Mouse (Mus musculus) liver, adult 2 months (tissue): ENCODE data around the gene Lrig3. TPM values are rescaled to one million over a fixed set of nuclear protein-coding genes. Genes with fewer than 3 reads are reported as not detected.

Source experiments
- DNase-seq: peaks from one replicate; pipeline ENCODE4 v3.0.0-alpha.2; 2011; ENCODE audit warnings: low read depth, low spot score; ENCODE audit errors: extremely low read depth
- H3K27ac ChIP-seq: fragments of 200-500 bp; replicated peaks from 2 replicates; pipeline ENCODE4 v1.5.1; 2012; ENCODE audit warnings: low read depth, mild to moderate bottlenecking, control low read depth, inconsistent platforms, low read length; ENCODE audit not compliant: insufficient read depth
- H3K27me3 ChIP-seq: fragments of 200-500 bp; 2 replicates; pipeline ENCODE4 v1.6.1; 2012; ENCODE audit warnings: mild to moderate bottlenecking, moderate library complexity, low read length, inconsistent platforms; ENCODE audit not compliant: control insufficient read depth, insufficient read depth
- H3K36me3 ChIP-seq: fragments of 200-500 bp; 2 replicates; pipeline ENCODE4 v1.6.1; 2012; ENCODE audit warnings: low read length, inconsistent platforms; ENCODE audit not compliant: control insufficient read depth, insufficient read depth
- H3K4me1 ChIP-seq: fragments of 200-500 bp; 2 replicates; pipeline ENCODE4 v1.6.1; 2011; ENCODE audit warnings: low read length; ENCODE audit not compliant: control insufficient read depth, insufficient read depth
- H3K4me3 ChIP-seq: fragments of 200-500 bp; 2 replicates; pipeline ENCODE4 v1.5.1; 2011; ENCODE audit warnings: low read depth, mild to moderate bottlenecking, control low read depth, low read length, moderate library complexity; ENCODE audit not compliant: insufficient read depth
- H3K79me2 ChIP-seq: fragments of 200-500 bp; 2 replicates; pipeline ENCODE4 v1.6.1; 2012; ENCODE audit warnings: inconsistent platforms, mild to moderate bottlenecking, low read length, moderate library complexity; ENCODE audit not compliant: control insufficient read depth, insufficient read depth
- H3K9ac ChIP-seq: fragments of 200-500 bp; 2 replicates; pipeline ENCODE4 v1.6.1; 2012; ENCODE audit warnings: low read depth, mild to moderate bottlenecking, control low read depth, inconsistent platforms, low read length
- CTCF ChIP-seq: fragments of 200-500 bp; IDR thresholded peaks from 2 replicates; pipeline ENCODE4 v1.5.1; 2011; ENCODE audit warnings: low read depth, low read length, control low read depth
- POLR2A ChIP-seq: fragments of 200-500 bp; IDR thresholded peaks from 2 replicates; pipeline ENCODE4 v1.6.1; 2011; ENCODE audit warnings: low read length, control low read depth; ENCODE audit not compliant: insufficient read depth; ENCODE audit errors: extremely low read depth
- WGBS: fragments of 180-500 bp; shearing (Covaris S2); methylation state at CpG from one replicate; pipeline ENCODE4 v1.1.7; 2018; 5-methylcytosine and 5-hydroxymethylcytosine counted together
- polyA plus RNA-seq: library from polyadenylated mRNA; depleted of rRNA; stranded (reverse); fragments of >200 nt; gene quantifications from 2 replicates; pipeline ENCODE4 v1.2.3, GENCODE M21; 2012
- total RNA-seq: library from RNA; depleted of rRNA; stranded (reverse); fragments of >200 nt; gene quantifications from 2 replicates; pipeline ENCODE4 v1.2.3, GENCODE M21; 2014

The Lrig3 gene
- total and polyA plus RNA-seq, 2 experiments: 3.7 to 10.7 TPM

- Histone ChIP-seq H3K36me3 (peaks cover 17% of the 10 kb centered on the region; the same call in 1 of the 2 replicates), H3K27ac (no peak overlapping the region), H3K27me3 (no peaks in the 10 kb centered on the region), H3K79me2 (no peaks in the 10 kb centered on the region), H3K4me3 (no peak overlapping the region), H3K4me1 (peaks cover 3% of the 10 kb centered on the region), H3K9ac (no peak overlapping the region)
- no peak for TF ChIP-seq POLR2A
- TF ChIP-seq CTCF: no peak
- peak; percentile 73 for DNase-seq
- WGBS: 31% methylated on average over 15 of the region's 15 CpGs
Measured at GRCm38 (mm10) chr10:126019350-126019991, 53.5 kb downstream of the Lrig3 start.

DNA sequence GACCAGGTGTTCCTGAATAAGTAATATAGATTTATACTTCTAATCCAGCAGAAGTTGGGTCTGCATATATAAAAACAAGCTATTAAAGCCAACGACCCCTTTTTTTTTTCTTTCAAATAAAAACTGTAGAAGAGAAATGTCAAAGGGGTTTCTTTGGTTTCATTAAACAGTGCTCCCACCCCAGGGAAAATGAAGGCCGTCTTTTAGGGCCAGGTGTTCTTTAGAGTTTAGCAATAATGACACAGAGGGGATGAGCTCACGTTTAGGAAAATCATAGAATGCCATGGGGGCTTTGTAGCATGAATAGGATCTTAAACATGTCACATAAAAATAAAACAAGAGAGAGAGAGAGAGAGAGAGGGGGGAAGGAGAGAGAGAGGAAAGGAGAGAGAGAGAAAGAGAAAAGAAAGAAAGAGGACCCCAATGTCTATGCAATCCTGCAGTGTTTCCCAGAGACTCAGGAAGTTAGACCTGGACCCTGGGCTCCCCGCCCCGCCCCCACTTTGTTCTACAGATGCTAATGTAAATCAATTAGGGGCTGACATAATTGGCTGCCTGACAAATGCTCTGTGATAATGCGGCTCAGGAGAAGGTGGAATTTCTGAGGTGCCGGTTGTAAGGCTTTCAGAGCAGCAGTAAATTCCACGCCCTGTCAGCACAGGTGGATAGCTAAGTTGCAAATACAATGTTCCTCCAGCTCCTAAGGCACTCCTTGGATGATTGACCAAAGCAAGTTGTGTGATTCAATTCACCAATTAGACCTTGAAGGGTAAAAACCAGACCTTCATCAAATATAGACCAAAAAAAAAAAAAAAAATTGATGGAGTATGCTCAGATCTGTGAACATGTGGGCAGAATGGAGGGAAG lies 62.8 kb downstream of the Lrig3 start:
- Histone ChIP-seq H3K4me3 (no peak overlapping the region), H3K9ac (no peak overlapping the region), H3K27me3 (no peaks in the 10 kb centered on the region), H3K27ac (no peak overlapping the region), H3K79me2 (no peaks in the 10 kb centered on the region), H3K4me1 (no peaks in the 10 kb centered on the region), H3K36me3 (no peaks in the 10 kb centered on the region)
- no peak for TF ChIP-seq POLR2A
- TF ChIP-seq CTCF: no peak
- 57% methylated on average over 8 of the region's 8 CpGs for WGBS
- no peak for DNase-seq

- Histone ChIP-seq H3K79me2 (no peaks in the 10 kb centered on the region), H3K27ac (no peak overlapping the region), H3K27me3 (no peaks in the 10 kb centered on the region), H3K36me3 (no peaks in the 10 kb centered on the region), H3K9ac (no peak overlapping the region), H3K4me3 (no peak overlapping the region), H3K4me1 (no peaks in the 10 kb centered on the region)
- WGBS: 88% methylated on average over 7 of the region's 7 CpGs
- no peak for DNase-seq
- no peak for TF ChIP-seq CTCF
Measured at GRCm38 (mm10) chr10:126029441-126030114, 63.6 kb downstream of the Lrig3 start.

GRCm38 (mm10) chr10:126056881-126057280 lies 90.9 kb downstream of the Lrig3 start:
- H3K27me3 ChIP-seq: no peaks in the 10 kb centered on the region
- H3K4me3 ChIP-seq: no peak overlapping the region
- no peak for DNase-seq
- no peaks in the 10 kb centered on the region for H3K79me2 ChIP-seq
- no peaks in the 10 kb centered on the region for H3K36me3 ChIP-seq
- no peak for TF ChIP-seq CTCF
- TF ChIP-seq POLR2A: no peak
- no peaks in the 10 kb centered on the region for H3K4me1 ChIP-seq
- 75% methylated on average over 3 of the region's 3 CpGs for WGBS
- no peak overlapping the region for H3K9ac ChIP-seq
- H3K27ac ChIP-seq: no peak overlapping the region

DNA sequence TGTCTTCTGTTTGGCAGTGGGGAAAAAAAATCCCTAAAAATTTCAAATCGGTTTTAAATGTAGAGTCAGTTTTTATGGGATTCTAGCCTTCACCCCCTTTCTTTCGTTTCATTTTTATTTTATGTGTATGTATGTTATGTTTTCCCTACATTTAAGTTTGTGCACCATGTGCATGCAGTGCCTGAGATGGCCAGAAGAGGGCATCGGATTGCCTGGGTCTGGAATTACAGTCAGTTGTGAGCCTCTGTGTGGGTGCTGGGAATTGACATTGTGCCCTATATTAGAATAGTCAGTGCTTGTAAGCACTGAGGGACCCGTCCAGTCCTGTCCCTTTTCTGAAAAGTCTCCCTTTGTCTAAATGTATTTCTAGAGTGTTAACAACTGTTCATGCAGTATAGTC lies 96.8 kb downstream of the Lrig3 start:
- H3K9ac ChIP-seq: no peak overlapping the region

More for the DNA sequence above, 96.8 kb downstream of the Lrig3 start:
- Histone ChIP-seq H3K27ac (no peak overlapping the region), H3K79me2 (no peaks in the 10 kb centered on the region), H3K27me3 (no peaks in the 10 kb centered on the region), H3K4me3 (no peak overlapping the region), H3K36me3 (no peaks in the 10 kb centered on the region), H3K4me1 (no peaks in the 10 kb centered on the region)
- WGBS: 83% methylated on average over 4 of the region's 4 CpGs
- TF ChIP-seq CTCF (no peak), POLR2A (no peak)
- no peak for DNase-seq
